8 mouse cellular contexts compared by ENCODE assay signal in genomic region chr3:95356701-95357449, GRCm38 (mm10). TPM values are rescaled to one million over a fixed set of nuclear protein-coding genes. Genes with fewer than 3 reads are reported as not detected.
A peak's percentile ranks its signal among the peaks of the same experiment; 100 is the strongest.
DNase-seq lines count a peak whose midpoint lies in the region; ATAC-seq lines count a peak whose summit lies in the region.

TSS of gene Setdb1 (minus strand) at chr3:95357202.

- ATAC-seq in megakaryocyte progenitor cell, adult 5-6 weeks (replicated peaks; ENCODE audit: poor library complexity) = peak; percentile 99

- DNase-seq in adipocyte (ENCODE audit: low spot score) = peak; percentile 97
- peak; percentile 98 for DNase-seq in embryo, embryonic 10 days (ENCODE audit: low spot score)
- peak; percentile 94 for DNase-seq in gastrocnemius, postnatal 10 days
- peak; percentile 95 for DNase-seq in induced T-regulatory cell, adult 2 months (ENCODE audit: low read depth)
- peak; percentile 69 to 93 for DNase-seq in left cerebral cortex, adult 9 months (ENCODE audit: low spot score in 2 of 2)
- DNase-seq in right cerebral cortex, postnatal 14 days = peak; percentile 97
- peak; percentile 93 for DNase-seq in urinary bladder, postnatal 36 days (ENCODE audit: low spot score in 2 of 2)

RNA-seq across cellular contexts. Expression of gene Setdb1, which starts in this region (rescaled TPM):
- 10 to 100 TPM; 12.6 to 17.2 TPM for total RNA-seq in gastrocnemius, postnatal 10 days (2021)
- total RNA-seq in megakaryocyte progenitor cell, adult 5-6 weeks (2015) = 37.0 and 37.8 TPM in 2 replicates
- total RNA-seq in megakaryocyte progenitor cell, adult 5-6 weeks (2017) = 31.5 and 34.7 TPM in 2 replicates

Comparison
In these comparisons a context has a peak if more than half of its experiments do, and no peak if none do; other contexts are left out.
1. Peak in every context shown above with its lines: DNase-seq and ATAC-seq.